Mouse (Mus musculus) urinary bladder, postnatal 36 days (tissue): ENCODE measurements at regions not wholly inside any gene's neighbourhood (a gene's known extent, or its start where the extent isn't known, plus 50 kb on each side); places are given as distances from the start of the nearest gene placed in this dataset.
A peak's percentile ranks its signal among the peaks of the same experiment; 100 is the strongest.

Experiments used
- DNase-seq, 2 experiments: peaks; one replicate each; pipeline ENCODE4 v3.0.0; 2022; ENCODE audit warnings: low spot score in 2 of 2, mixed read lengths in 1 of 2

- DNase-seq = no peak
These were observed 54.0 kb upstream of the Psmd7 start for GRCm38 (mm10) chr8:107642241-107642640.

GRCm38 (mm10) chr8:107647936-107648335 is 59.7 kb upstream of the Psmd7 start:
- no peak for DNase-seq

GRCm38 (mm10) chr8:107650306-107650705 is 62.0 kb upstream of the Psmd7 start:
- DNase-seq = no peak

- no peak for DNase-seq
These were observed 63.2 kb upstream of the Psmd7 start for GRCm38 (mm10) chr8:107651424-107651823.

GRCm38 (mm10) chr8:107652226-107652625 is 64.0 kb upstream of the Psmd7 start:
- DNase-seq = no peak

- DNase-seq = no peak
These were observed 65.4 kb upstream of the Psmd7 start for GRCm38 (mm10) chr8:107653711-107654110.

- DNase-seq = no peak
These were observed 68.4 kb upstream of the Psmd7 start for GRCm38 (mm10) chr8:107656622-107657021.

GRCm38 (mm10) chr8:107657741-107658140 is 69.5 kb upstream of the Psmd7 start:
- no peak for DNase-seq

GRCm38 (mm10) chr8:107658386-107658785 is 70.1 kb upstream of the Psmd7 start:
- no peak for DNase-seq

GRCm38 (mm10) chr8:107660624-107661023 is 72.4 kb upstream of the Psmd7 start:
- no peak for DNase-seq

GRCm38 (mm10) chr8:107669608-107670007 is 81.3 kb upstream of the Psmd7 start:
- no peak for DNase-seq

- no peak for DNase-seq
These were observed 83.2 kb upstream of the Psmd7 start for GRCm38 (mm10) chr8:107671471-107671870.

GRCm38 (mm10) chr8:107672691-107673090 is 84.4 kb upstream of the Psmd7 start:
- DNase-seq = no peak

- no peak for DNase-seq
These were observed 93.8 kb upstream of the Psmd7 start for GRCm38 (mm10) chr8:107682066-107682465.

- peak in 1 of 2 experiments; percentile 10 for DNase-seq
These were observed 96.7 kb upstream of the Psmd7 start for GRCm38 (mm10) chr8:107684721-107685691.

GRCm38 (mm10) chr8:107686936-107687335 is 98.7 kb upstream of the Psmd7 start:
- DNase-seq = no peak

GRCm38 (mm10) chr8:107687529-107687928 is 99.3 kb upstream of the Psmd7 start:
- no peak for DNase-seq

- DNase-seq = no peak
These were observed 100.8 kb upstream of the Psmd7 start for GRCm38 (mm10) chr8:107689020-107689419.

- DNase-seq = no peak
These were observed 103.0 kb upstream of the Psmd7 start for GRCm38 (mm10) chr8:107691251-107691650.

- DNase-seq = no peak
These were observed 108.4 kb upstream of the Psmd7 start for GRCm38 (mm10) chr8:107696384-107697346.

GRCm38 (mm10) chr8:107699307-107699706 is 111.0 kb upstream of the Psmd7 start:
- no peak for DNase-seq

- DNase-seq = no peak
These were observed 111.5 kb upstream of the Psmd7 start for GRCm38 (mm10) chr8:107699759-107700158.
